Mouse (Mus musculus) gastrocnemius, adult 8-10 months (tissue): ENCODE results near the gene Srbd1. TPM values are rescaled to one million over a fixed set of nuclear protein-coding genes. Genes with fewer than 3 reads are reported as not detected.

ENCODE experiments used
- DNase-seq, 2 experiments: peaks; one replicate each; pipeline ENCODE4 v3.0.0; 2022; ENCODE audit warnings: low spot score in 2 of 2
- total RNA-seq, 4 experiments: library from RNA; stranded (reverse); gene quantifications; 2 replicates each; pipeline ENCODE4 v1.2.4; 2022

Srbd1 gene
- total RNA-seq, 4 experiments from 2014 or later, result 4.7 to 5.6 (median 5.2) TPM

DNA sequence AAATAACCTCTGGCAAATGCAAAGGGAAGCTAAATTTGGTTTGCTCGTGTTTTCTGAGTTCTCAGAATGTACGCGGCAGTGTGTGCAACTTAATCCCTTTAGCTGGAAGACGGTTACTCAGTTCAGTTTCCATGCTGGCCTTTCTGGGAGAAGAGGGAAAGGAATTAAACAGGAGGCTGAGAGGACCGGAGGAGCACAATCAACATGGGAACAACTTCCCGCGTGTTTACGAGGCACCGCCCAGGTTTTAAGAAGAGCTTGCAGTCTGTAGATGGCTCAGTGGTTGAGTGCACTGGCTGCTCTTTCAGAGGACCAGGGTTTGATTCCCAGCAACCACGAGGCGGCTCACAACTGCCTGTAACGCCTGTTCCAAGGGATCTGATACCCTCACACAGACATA, 109.8 kb downstream of the Srbd1 start:
- DNase-seq, result peak; percentile 21 to 44

DNA sequence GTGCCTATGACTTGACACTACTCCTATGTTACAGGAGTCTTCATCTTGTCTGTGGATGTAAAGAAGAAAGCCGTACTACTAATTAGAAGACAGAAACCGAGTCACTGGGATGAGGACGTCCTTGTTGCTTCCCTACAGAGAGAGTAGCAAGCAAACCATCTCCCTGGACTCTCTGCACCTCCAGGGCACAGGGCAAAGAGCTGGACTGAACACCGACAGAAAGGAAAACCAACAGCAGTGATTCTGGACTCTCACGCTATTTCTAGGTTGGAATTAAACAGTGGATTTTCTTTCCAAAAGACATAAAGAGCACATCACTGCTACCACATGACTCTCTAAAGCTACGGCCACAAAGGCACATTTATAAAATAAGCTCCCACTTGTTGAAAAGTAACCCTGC, 110.3 kb downstream of the Srbd1 start:
- peak; percentile 6 to 10 for DNase-seq

DNA sequence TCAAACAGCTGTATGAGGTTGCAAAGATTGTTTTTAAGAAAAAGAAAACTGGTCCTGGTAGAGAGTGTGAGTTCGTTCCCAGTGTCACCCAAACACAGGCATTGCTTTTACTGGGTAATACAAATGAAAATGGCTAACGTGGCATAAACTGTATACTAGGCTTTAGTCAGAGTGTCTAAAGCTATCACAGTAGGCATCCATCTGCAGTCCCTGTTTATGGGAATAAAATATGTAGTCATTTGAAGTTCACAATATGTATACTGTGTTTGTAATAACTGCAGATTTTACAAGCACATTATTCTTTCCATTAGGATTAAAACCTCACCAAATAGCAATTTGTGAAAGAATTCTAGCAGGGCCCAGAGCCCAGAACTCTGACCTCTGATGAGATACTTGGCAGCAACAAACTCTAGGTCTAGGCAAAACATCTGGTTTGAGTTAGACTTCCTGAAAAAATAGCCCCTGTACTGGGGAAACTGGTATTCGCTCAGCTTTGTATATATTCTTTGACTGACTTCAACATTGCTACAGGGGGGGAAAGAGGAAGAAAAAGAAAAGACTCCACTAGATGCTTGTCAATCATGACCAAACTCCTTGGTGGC, 112.8 kb downstream of the Srbd1 start:
- no peak for DNase-seq

DNA sequence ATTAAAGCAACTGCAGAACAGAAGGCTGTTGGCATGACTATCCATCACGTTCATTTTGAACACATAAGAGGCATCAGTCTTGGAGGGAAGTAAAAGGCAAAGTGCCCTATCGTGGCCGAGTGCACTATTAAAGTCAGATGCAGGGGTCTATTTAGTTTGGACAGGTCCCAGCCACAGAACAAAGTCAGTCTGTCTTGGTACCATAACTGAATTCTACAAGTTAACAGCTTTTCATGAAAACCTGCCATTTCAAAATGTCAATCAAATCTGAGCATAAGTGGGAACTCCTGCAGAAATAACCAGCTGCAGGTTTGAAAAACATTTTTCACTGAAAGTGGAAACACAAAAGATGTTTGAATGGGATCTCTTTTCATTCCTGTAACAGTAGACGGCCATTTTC, 115.0 kb downstream of the Srbd1 start:
- DNase-seq, result no peak

DNA sequence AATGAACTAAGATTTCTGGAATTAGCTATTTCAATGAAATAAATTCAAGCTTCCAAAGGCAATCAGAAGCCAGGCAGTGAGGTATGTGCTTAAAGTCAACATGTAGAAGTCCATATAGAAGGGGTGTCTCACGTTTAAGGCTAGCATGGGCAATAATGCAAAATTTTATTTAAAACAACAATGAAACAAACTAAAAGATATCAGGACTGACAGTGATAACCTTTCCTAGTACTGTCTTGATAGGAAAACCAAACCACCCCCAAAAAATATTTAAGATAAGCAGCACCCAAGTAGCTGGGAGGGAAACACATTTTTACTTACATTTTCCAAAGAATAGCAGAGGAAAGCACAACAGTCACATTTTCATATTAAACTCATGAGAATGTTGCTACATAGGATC, 115.8 kb downstream of the Srbd1 start:
- no peak for DNase-seq

DNA sequence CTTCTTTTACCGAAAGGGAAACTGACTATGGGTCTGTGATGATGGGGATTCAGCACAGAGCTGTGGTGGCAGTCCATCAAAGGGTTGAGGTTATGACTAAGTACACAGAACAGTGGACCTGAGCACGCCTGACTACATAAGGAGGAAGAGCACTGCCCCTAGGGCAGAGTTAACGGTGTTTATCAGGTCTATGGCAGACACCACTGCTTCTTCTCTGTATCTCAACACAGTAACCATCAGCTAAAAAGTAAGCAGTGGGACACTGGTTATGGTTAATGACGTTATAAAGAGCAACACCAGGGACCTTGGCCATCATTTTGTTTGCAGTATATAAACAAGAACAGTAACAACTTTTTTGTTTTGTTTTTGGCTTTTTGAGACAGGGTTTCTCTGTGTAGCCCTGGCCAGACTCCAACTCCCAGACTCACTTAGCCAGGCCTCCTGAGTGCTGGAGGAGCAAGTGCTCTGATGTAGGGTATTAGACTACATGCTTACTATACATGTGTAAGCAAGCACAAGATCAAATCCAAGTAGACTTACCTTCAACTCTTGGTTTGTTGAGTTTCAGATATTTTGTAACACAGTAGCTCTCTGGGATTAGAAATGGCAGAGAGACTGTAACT, 117.3 kb downstream of the Srbd1 start:
- DNase-seq, result no peak

DNA sequence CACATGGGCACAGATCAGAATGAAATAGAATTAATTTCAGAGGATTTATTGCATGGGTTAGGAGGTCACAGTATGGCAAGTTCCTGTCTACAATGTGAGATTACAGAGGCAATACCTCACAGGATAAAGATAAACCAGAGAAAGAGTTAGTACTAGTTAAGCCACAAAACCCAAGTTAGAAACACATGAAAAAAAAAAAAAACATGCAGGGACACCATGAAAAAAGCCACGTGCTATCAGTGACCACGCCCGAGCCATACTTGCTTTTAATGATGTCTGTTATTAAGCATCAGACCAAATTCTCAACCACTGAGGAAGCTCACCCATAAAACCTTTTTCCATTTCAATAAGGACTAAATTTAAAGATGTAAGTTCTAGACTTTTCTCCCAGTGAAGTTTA, 120.4 kb downstream of the Srbd1 start:
- no peak for DNase-seq

DNA sequence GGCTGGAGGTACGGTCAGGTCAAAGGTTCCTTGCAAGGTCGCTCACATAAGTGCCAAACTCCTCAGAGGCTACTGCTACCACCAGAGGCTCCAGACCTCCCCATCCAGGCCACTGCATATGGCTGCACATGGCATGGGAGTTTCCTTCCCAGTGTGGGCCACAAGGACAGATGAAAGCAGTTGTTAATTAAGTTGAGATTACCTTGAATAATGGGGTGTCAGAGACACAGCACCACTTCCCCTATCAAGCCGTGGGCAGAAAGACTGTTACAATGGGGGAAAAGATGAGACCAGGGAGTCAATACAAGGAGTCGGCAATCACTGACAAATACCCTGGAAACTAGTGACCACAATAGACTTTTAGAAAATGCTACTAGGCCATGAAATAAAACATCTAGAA, 122.6 kb downstream of the Srbd1 start:
- no peak for DNase-seq

DNA sequence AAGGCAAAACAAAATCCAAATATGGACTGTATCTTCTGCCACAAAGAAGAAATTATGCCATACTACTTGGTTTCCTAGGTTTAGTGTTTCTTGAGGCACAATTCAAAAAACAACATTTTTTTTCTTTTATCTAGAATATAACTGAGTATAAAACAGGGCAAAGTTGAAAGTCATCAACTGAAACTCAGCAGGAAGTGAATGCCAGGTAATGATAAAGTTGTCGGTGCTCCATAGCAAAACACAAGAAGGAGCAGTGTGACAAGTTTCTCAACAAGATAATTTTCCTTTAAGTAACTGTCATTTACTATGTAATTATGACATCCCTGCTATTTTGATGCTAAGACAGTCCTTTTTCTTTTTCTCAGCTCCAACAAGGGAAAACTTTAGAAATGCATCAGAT, 123.2 kb downstream of the Srbd1 start:
- DNase-seq, result no peak

DNA sequence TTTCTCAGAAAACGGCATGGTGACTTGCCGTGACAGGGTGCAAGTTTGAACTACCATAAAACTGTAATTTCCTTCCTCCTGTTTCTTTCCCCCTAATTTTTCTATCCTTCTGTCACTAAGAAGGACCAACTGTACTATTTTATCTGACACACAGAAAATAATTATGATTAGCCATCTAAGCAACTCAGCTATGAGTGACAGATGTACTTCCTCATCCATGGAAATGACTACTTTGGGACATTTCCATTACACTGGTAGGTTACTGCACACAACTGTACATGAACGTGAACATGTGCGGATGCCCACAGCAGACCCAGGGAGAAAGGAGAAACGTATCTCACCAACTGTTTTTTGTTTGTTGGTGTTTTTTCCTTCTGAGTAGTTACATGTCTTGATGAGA, 123.7 kb downstream of the Srbd1 start:
- no peak for DNase-seq

DNA sequence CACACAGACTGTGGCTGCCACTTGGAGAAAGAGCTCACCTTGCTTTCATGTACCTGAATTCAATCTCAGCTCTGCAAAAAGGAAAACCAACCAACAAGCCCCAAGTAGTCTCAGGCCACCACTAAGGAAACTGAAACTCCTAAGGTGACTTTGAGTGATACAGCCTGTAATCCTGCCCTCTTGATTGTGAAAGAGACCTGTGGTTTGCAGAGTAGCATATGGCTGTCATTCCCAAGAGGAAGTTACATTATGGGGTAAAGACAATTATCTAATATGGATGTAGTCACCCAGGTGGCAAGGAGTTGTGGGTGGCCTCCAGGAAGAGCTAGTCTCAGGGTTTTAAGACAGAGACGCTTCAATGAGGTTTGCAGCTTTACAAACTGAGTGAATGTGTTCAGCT, 125.2 kb downstream of the Srbd1 start:
- no peak for DNase-seq

DNA sequence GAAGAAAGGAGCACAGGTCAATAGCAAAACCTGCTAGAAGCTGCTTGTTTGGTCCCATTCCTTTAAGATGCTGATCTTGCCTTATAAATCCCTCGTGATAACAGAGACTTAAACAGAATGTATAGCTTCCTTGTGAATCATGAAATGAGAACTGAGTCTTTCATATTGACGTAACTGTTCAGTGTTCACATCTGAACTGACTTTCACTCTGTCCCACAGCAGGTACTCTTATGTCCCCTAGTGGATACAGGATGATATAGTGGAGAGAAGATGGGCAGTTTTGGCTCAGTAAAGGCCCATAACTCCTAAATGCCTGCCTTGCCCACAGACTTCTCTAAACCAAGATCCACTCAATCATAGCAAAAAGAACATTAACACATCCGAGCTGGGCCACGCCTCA, 130.7 kb downstream of the Srbd1 start:
- DNase-seq, result no peak

DNA sequence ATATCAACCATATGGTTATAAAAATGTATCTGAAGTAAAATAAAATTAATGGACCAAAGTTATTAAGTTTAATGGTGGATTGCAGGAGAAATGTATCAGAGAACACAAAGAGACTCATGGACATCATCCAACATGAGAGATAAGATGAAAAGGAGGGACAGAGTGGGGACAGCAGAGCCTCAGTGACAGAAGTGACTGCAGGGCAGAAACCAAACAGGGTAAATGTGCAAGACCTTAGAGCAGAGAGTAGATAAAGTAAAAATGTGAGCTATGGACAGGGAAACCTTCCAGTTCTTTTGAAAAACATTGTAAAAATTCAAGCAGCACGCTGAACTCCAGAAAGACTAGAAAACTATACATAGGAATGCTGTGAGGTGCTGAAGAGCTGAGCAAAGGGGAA, 132.4 kb downstream of the Srbd1 start:
- no peak for DNase-seq

DNA sequence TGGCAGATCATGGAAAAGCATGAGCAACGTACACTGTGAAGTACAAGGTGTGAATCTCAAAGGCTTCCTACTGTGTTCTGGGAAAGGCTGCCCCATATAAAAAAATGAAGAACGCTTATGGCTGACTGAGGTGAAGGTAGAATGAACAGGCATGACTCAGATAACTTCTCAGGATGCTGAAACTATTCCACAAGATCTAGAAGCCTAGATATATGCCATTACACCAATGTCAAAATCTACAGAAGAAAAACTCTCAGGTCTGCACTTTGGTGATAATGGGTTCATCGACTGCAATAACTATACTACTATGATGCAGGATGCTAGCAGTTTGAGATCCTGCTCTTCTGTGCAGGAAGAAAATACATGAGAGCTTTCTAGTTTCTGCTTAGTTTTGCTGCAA, 133.1 kb downstream of the Srbd1 start:
- DNase-seq, result no peak

DNA sequence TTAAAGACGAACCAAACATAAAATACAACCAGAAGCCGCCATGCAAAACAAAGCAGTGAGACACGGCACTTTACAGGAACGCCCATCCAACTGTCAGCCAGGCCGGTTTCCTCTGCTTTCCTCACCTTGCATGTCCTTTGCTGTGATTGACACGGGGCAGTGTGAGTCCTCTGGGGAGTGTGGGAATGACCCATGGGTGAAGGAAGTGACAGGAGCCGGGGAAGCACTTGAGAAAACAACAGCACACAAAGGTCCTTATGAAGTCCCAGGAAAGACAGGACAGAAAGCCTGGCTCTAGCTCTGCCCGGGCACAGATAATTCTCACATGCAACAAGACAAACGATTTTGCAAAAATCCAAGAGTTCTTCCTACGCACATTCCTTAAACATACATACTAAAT, 136.6 kb downstream of the Srbd1 start:
- peak in 1 of 2 experiments; percentile 8 for DNase-seq

DNA sequence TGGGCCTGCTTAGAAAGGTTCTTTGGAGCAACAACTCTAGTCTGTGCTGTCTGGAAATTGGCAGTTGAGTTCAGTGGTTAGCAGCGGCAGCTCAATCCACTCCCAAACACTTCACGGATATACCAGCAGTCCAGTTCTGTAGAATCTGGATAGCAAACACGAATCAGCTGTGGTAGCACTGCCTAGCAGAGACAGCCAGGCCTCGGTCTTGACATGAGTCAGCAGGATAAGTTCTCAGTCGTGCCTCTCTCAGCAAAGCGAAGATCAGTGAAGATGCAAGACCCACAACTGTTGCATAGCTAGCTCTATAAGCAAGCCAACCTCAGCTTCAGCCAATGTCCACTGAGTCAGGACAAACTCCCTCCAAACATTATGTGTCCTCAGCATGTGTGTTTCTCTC, 142.9 kb downstream of the Srbd1 start:
- no peak for DNase-seq

DNA sequence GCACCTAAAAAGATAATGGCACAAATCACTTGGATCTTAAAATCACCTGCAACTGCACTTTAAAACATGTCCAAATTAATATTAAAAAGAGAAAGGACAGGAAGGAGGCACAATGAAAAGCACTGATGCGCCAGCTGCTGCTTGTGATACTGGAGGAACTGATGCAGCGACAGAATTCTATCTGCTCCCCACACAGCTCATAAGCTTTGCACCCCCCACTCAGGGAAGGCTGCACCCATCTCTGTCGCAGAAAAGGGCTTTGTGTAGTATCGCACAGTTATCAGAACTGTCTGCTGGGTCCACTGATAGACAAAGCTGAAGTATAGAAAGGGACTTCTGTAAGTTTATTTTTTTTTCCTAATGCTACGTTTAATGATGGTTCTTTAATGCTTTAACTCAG, 143.3 kb downstream of the Srbd1 start:
- DNase-seq, result no peak

DNA sequence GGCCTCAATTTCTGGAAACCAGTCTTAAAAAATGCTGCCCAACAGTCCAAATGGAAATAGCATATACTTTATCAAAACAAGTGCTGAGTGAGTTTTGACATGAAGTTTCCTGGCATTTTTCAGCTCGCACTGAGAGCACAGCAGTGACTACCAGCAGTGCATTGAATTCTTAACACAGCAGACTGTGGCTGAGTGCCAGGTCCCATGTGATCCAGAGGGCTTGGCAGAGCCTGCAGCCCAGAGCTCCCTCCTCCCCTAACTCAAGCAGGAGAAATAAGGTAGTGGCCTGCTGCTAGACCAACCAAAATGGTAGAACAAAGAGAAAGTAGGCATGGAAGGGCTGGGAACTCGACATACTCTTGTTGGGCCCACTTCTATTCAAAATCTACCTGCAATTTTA, 149.2 kb downstream of the Srbd1 start:
- peak; percentile 37 to 70 for DNase-seq

DNA sequence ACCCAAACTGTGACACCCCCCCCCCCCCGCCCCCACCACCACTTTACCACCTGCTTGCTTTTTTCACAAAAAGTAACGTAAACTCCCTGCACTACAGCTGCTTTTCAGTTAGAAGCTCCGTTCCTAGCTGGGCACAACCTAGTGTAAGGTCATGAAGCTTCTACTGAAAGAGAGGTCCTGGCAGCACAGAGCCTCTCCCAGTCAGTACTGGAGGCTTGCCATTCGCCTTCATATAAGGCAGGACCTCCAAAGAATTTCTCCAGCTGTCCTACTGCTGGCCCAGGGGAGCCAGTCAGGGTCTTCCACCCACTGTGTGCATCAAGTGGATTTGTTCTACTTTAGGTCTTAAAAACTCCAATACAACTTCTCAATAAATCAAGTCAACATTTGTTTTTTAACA, 149.9 kb downstream of the Srbd1 start:
- DNase-seq, result no peak

DNA sequence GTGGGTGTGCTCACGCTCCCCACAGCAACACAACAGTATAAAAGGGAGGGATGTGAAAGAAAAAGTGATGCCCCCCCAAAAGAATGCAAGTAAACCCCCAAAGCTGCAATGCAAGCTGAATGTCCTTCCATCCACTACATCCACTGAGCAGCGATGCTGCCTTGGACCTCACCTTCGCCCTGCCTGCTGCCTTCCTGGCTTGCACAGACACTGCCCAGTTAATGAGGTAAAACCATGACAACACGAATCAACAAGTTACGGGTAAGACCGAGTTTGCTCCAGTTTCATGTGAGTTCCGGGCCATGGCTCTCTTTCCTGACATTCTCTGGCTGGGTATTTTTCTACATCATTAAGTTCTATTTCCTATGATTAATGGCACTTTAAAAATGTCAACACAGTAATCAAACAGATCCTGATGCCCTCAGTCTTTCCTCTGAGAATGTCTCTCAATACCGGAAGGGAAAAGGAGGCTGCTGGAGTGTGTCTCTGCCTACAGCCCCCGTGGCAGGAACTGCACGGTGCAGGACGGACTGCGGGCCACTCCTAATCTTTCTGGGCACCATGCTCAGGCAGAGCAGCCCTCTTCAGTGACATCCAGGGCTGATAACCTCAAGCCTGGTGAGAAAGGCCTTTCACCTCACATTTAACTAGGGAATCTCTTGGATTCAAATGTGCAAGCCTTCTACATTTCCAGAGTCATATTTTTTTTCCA, 155.8 kb downstream of the Srbd1 start:
- no peak for DNase-seq

DNA sequence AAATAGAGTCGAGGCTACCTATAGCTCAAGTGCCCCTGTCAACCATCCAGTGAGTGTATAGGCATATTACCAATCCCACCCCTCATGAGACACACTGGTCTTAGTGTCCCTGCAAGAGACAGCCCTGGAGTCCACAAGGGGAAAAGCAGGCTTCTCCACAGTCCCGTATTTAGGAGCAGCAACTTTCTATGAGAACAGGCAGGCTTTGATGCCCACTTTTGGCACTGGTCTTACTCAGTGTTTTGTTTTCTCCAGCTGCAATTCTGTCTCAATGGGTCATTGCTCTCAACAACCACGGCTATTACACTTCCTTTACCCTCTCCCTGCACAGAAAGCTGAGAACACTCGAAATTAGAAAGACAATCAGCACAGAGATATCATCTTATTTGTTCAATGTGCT, 157.4 kb downstream of the Srbd1 start:
- no peak for DNase-seq

DNA sequence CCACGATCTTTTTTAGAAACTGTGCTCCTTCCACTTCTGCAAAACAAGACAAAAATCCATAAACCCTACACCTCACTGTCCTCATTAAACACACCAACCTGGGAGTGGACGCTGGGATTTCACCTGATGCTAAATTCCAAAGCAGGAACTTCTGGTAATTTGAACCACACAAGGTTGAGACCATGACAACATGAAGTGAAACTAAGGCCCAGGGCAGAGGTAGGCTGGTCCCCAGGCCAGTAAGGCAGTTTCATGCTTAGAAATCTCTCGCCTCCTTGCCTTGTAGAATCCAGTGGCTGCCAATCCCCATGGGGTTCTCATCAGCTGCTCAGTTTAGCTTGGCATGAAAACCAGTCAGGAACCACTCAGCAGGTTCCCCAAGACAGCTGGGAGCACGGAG, 158.4 kb downstream of the Srbd1 start:
- DNase-seq, result no peak

DNA sequence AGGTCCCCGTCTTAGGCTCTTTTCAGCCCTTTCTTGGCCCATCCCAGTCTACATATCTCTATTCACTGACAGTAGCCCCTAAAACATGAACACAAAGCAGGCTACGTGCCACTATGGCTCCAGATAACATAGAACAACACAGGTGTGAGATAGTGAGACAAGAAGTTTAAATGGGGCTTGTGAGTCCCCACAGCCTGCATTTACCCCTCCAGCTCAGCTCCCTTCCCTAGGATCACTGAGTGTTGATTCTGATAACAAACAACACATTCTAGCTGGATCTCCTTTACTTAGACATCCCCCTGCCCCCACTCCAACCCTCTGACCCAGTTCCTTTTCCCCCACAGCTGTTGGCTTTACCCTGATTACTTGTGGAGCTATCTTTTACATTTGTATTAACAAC, 158.8 kb downstream of the Srbd1 start:
- no peak for DNase-seq
